Comparison of ENCODE assay signal across 9 mouse cellular contexts in genomic region chr8:107116023-107116422, GRCm38 (mm10). TPM values are rescaled to one million over a fixed set of nuclear protein-coding genes. Genes with fewer than 3 reads are reported as not detected.
DNase-seq lines count a peak whose midpoint lies in the region; ATAC-seq and TF ChIP-seq lines count a peak whose summit lies in the region.
"Had no signal": no experiment of that assay in that cellular context is flagged by ENCODE, and none has a peak within 500 bp of the region (broad histone marks: within the 10 kb centered on the region; RNA-seq: fewer than 3 reads in every experiment).

No protein-coding gene starts in this region.

- H3K9ac ChIP-seq in neural tube, embryonic 15.5 days (replicated peaks) = no peak overlapping the region
- H3K9ac ChIP-seq in midbrain, postnatal 0 days (replicated peaks; ENCODE audit: low read length, poor library complexity, severe bottlenecking) = no peak overlapping the region
- H3K9ac ChIP-seq: embryonic facial prominence, embryonic 12.5 days had no signal

- WGBS in neural tube, embryonic 15.5 days = 13% methylated on average over 11 of the region's 11 CpGs
- WGBS in cerebellum, adult 2 months = 13% methylated on average over 11 of the region's 11 CpGs
- 15% methylated on average over 11 of the region's 11 CpGs for WGBS in midbrain, postnatal 0 days

- H3K36me3 ChIP-seq in neural tube, embryonic 15.5 days = no peaks in the 10 kb centered on the region
- H3K36me3 ChIP-seq in midbrain, postnatal 0 days (ENCODE audit: insufficient read depth, low read length) = no peaks in the 10 kb centered on the region
- H3K36me3 ChIP-seq: embryonic facial prominence, embryonic 12.5 days had no signal

- ATAC-seq in neural tube, embryonic 15.5 days (ENCODE audit: low FRiP score) = no peak
- no peak for ATAC-seq in midbrain, postnatal 0 days (ENCODE audit: low FRiP score)

- TF ChIP-seq POLR2A in cerebellum, adult 2 months (IDR thresholded peaks at IDR 0.05; ENCODE audit: borderline replicate concordance, insufficient read depth, low read length) = no peak

- H3K4me2 ChIP-seq in neural tube, embryonic 15.5 days = no peak overlapping the region
- no peak overlapping the region for H3K4me2 ChIP-seq in midbrain, postnatal 0 days (ENCODE audit: low read depth, low read length, poor library complexity, severe bottlenecking)
- H3K4me2 ChIP-seq: embryonic facial prominence, embryonic 12.5 days had no signal

- H3K9me3 ChIP-seq in neural tube, embryonic 15.5 days (replicated peaks) = no peaks in the 10 kb centered on the region
- H3K9me3 ChIP-seq in midbrain, postnatal 0 days (ENCODE audit: low read length) = no peaks in the 10 kb centered on the region
- H3K9me3 ChIP-seq: embryonic facial prominence, embryonic 12.5 days had no signal

- H3K27me3 ChIP-seq in neural tube, embryonic 15.5 days (replicated peaks) = no peaks in the 10 kb centered on the region
- H3K27me3 ChIP-seq in cerebellum, adult 2 months (ENCODE audit: control insufficient read depth, insufficient read depth, low read length) = no peaks in the 10 kb centered on the region
- no peaks in the 10 kb centered on the region for H3K27me3 ChIP-seq in midbrain, postnatal 0 days (ENCODE audit: insufficient read depth, low read length)
- H3K27me3 ChIP-seq: embryonic facial prominence, embryonic 12.5 days had no signal

- DNase-seq in neural tube, embryonic 10.5 days (ENCODE audit: extremely low spot score, low spot score) = peak; percentile 61
- peak; percentile 82 to 83 for DNase-seq in cerebellum, adult 2 months
- DNase-seq in frontal cortex, postnatal 14 days (ENCODE audit: low spot score in 2 of 2) = peak; percentile 28 to 72
- DNase-seq in kidney, adult 18-20 months = peak; percentile 88
- peak; percentile 56 to 81 for DNase-seq in left cerebral cortex, postnatal 36 days (ENCODE audit: low spot score in 2 of 2)
- DNase-seq in midbrain, postnatal 0 days (ENCODE audit: low spot score) = peak; percentile 84
- peak; percentile 68 to 85 for DNase-seq in spleen, postnatal 4 days (ENCODE audit: low spot score in 2 of 2)

- H3K4me3 ChIP-seq in neural tube, embryonic 15.5 days (replicated peaks) = no peak overlapping the region
- no peak overlapping the region for H3K4me3 ChIP-seq in cerebellum, adult 2 months (replicated peaks; ENCODE audit: insufficient read depth, low read depth, low read length)
- no peak overlapping the region for H3K4me3 ChIP-seq in midbrain, postnatal 0 days (ENCODE audit: low read depth, low read length)
- H3K4me3 ChIP-seq: embryonic facial prominence, embryonic 12.5 days had no signal

- no peaks in the 10 kb centered on the region for H3K4me1 ChIP-seq in neural tube, embryonic 15.5 days
- peaks cover 3% of the 10 kb centered on the region for H3K4me1 ChIP-seq in cerebellum, adult 2 months (ENCODE audit: control insufficient read depth, insufficient read depth, low read length)
- H3K4me1 ChIP-seq in midbrain, postnatal 0 days (ENCODE audit: insufficient read depth, low read length) = no peaks in the 10 kb centered on the region

- intact Hi-C loops in left cerebral cortex, postnatal 36 days (cut with DNase I) = loop anchor here (1.0 to 10.0 kb wide), 2 partner anchors 179 to 208 kb away; partner anchors contain the start of gene Nfat5

- H3K27ac ChIP-seq in neural tube, embryonic 15.5 days (replicated peaks) = no peak overlapping the region
- H3K27ac ChIP-seq in cerebellum, adult 2 months (ENCODE audit: insufficient read depth, low read length) = no peak overlapping the region
- no peak overlapping the region for H3K27ac ChIP-seq in midbrain, postnatal 0 days (ENCODE audit: low read depth, low read length)
- H3K27ac ChIP-seq: embryonic facial prominence, embryonic 12.5 days had no signal

- peak; percentile 76 for TF ChIP-seq CTCF in cerebellum, adult 2 months (IDR thresholded peaks at IDR 0.05; ENCODE audit: borderline replicate concordance, insufficient read depth, low read depth, low read length)
- peak; percentile 77 for TF ChIP-seq CTCF in midbrain, postnatal 0 days (IDR thresholded peaks at IDR 0.05)

RNA-seq across cellular contexts. Expression of gene Terf2, which starts 19.7 kb away (rescaled TPM):
- polyA plus RNA-seq in neural tube, embryonic 15.5 days (2015; fragmentation: Nextera tagmentation; extraction: Ambion mirVana) = 23.9 and 27.4 TPM in 2 replicates
- polyA plus RNA-seq in cerebellum, adult 2 months (2012; rRNA removed) = 31.7 and 33.3 TPM in 2 replicates
- total RNA-seq in left cerebral cortex, postnatal 36 days (2021) = 10 to 100 TPM; 37.9 to 38.3 TPM
- 20.4 and 22.7 TPM in 2 replicates for total RNA-seq in midbrain, postnatal 0 days (2014; rRNA removed)
- 24.1 and 25.7 TPM in 2 replicates for polyA plus RNA-seq in midbrain, postnatal 0 days (2015; fragmentation: Nextera tagmentation; extraction: Ambion mirVana)

RNA-seq across cellular contexts. Expression of gene Cyb5b, which starts 34.4 kb away (rescaled TPM):
- 91.6 and 95.0 TPM in 2 replicates for polyA plus RNA-seq in neural tube, embryonic 15.5 days (2015; fragmentation: Nextera tagmentation; extraction: Ambion mirVana)
- 87.2 and 90.3 TPM in 2 replicates for polyA plus RNA-seq in cerebellum, adult 2 months (2012; rRNA removed)
- total RNA-seq in left cerebral cortex, postnatal 36 days (2021) = 10 to 100 TPM; 88.3 to 91.7 TPM
- 103 and 120 TPM in 2 replicates for total RNA-seq in midbrain, postnatal 0 days (2014; rRNA removed)
- polyA plus RNA-seq in midbrain, postnatal 0 days (2015; fragmentation: Nextera tagmentation; extraction: Ambion mirVana) = 89.7 and 91.4 TPM in 2 replicates

RNA-seq across cellular contexts. Expression of gene Tmed6, which starts 50.6 kb away (rescaled TPM):
- polyA plus RNA-seq in neural tube, embryonic 15.5 days (2015; fragmentation: Nextera tagmentation; extraction: Ambion mirVana) = 0.64 TPM in 1 of 2 replicates, not detected in the other
- polyA plus RNA-seq in cerebellum, adult 2 months (2012; rRNA removed) = not detected in 2 replicates
- not detected for total RNA-seq in left cerebral cortex, postnatal 36 days (2021)
- not detected in 2 replicates for total RNA-seq in midbrain, postnatal 0 days (2014; rRNA removed)
- polyA plus RNA-seq in midbrain, postnatal 0 days (2015; fragmentation: Nextera tagmentation; extraction: Ambion mirVana) = not detected in 2 replicates
- polyA plus RNA-seq: embryonic facial prominence, embryonic 12.5 days had no signal

RNA-seq across cellular contexts. Expression of gene Nip7, which starts 59.3 kb away (rescaled TPM):
- 59.3 and 72.9 TPM in 2 replicates for polyA plus RNA-seq in neural tube, embryonic 15.5 days (2015; fragmentation: Nextera tagmentation; extraction: Ambion mirVana)
- 44.6 and 51.0 TPM in 2 replicates for polyA plus RNA-seq in cerebellum, adult 2 months (2012; rRNA removed)
- 10 to 100 TPM; 42.2 to 43.8 TPM for total RNA-seq in left cerebral cortex, postnatal 36 days (2021)
- 24.3 and 30.8 TPM in 2 replicates for total RNA-seq in midbrain, postnatal 0 days (2014; rRNA removed)
- 59.1 and 60.1 TPM in 2 replicates for polyA plus RNA-seq in midbrain, postnatal 0 days (2015; fragmentation: Nextera tagmentation; extraction: Ambion mirVana)

RNA-seq across cellular contexts. Expression of gene Cog8, which starts 59.5 kb away (rescaled TPM):
- 42.6 and 44.3 TPM in 2 replicates for polyA plus RNA-seq in neural tube, embryonic 15.5 days (2015; fragmentation: Nextera tagmentation; extraction: Ambion mirVana)
- polyA plus RNA-seq in cerebellum, adult 2 months (2012; rRNA removed) = 47.1 and 48.9 TPM in 2 replicates
- 10 to 100 TPM; 27.2 to 27.8 TPM for total RNA-seq in left cerebral cortex, postnatal 36 days (2021)
- 46.2 and 89.6 TPM in 2 replicates for total RNA-seq in midbrain, postnatal 0 days (2014; rRNA removed)
- 32.4 and 36.1 TPM in 2 replicates for polyA plus RNA-seq in midbrain, postnatal 0 days (2015; fragmentation: Nextera tagmentation; extraction: Ambion mirVana)
